Mouse (Mus musculus) bone marrow, adult 2 months (tissue): ENCODE data around the gene Rrbp1.

Experiments
- CTCF ChIP-seq: fragments of 200-500 bp; IDR thresholded peaks from 2 replicates; pipeline ENCODE4 v1.5.1; 2011; ENCODE audit warnings: low read length, control low read depth; ENCODE audit not compliant: control insufficient read depth, insufficient read depth
- POLR2A ChIP-seq: fragments of 200-500 bp; IDR thresholded peaks from 2 replicates; pipeline ENCODE4 v1.6.1; 2011; ENCODE audit warnings: low read depth, mild to moderate bottlenecking, control low read depth, low read length, borderline replicate concordance; ENCODE audit not compliant: control insufficient read depth

GRCm38 (mm10) chr2:143944796-143945195 lies 66.3 kb downstream of the Rrbp1 start:
- TF ChIP-seq CTCF (no peak), POLR2A (no peak)
